Mouse (Mus musculus): ENCODE measurements at regions not wholly inside any gene's neighbourhood (a gene's known extent, or its start where the extent isn't known, plus 50 kb on each side); places are given as distances from the start of the nearest gene placed in this dataset.
A peak's percentile ranks its signal among the peaks of the same experiment; 100 is the strongest.

DNA sequence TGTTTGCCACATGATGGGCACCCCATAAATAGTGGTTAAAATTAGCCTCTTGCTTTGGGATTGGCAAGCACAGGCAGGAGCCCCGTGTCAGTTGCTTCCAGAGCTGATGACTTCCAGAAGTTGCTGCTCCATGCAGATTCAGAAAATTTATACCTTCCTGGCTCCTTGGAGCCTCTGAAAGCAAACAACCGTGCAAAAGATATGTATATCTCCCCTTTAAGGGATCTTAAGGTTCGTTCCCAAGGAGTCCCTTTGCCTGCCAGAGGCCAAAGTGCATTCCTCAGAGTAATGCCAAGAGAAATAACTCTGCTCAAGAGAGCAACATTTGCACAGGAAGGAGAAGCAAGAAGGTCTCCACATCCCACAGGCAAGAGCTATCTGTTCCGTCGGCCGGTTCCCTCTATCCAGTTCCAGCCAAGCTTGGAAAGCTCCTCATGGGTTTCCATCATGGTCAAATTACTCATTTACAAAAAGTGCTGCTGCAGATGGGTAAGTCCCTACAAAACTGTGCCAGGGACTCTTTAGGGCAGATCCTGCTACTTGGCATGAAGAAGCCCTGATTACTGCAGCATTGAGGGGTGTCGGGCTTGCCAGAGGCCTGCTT is 608.4 kb upstream of the Cdh5 start:
- no peak for DNase-seq (ENCODE audit: low spot score in 2 of 2)

DNA sequence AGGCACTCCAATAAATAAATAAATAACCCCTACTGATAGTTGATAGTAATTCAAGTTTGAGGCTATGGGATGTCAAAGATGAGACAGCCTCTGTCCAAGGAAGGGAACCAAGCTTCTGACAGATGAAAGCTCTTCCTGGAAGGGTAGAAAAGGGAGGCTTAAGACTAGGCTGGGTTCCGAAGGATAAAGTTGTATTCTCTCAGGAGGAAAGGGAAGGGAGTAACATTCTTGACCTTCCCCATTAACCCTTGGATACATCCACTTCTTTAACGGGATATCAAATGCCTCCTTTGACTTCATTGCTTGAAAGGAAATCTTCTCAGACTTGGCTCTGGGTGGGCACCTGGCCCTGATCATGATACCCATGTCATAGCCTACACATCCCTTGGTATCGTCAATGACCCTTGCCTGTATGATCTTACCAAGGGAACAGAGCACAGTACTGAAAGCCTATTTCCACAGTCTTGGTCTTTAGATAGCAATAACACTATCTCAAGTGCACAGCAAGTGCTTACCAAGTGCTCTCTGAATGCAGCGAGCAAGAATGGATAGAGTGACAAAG is 607.4 kb upstream of the Cdh5 start:
- no peak for DNase-seq (ENCODE audit: low spot score in 2 of 2)

DNA sequence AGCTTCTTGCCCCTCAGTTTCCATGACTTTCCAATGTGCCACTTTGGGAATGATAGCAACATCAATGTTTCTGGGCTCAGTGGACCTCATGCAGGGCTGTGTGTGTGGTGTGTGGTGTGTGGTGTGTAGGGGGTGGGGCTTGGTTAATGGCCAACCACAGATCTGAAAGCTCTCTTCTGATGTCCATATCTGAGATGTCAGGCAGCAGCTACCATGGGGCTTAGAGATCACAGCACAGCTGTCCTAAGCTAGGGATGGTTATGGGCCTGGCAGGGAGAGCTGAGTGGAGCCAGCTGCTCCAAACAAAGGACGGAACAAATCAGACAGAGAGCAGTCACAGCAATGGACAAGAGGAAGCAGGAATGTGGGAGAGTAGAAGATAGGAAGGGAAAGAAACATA is 606.8 kb upstream of the Cdh5 start:
- no peak for DNase-seq (ENCODE audit: low spot score in 2 of 2)

DNA sequence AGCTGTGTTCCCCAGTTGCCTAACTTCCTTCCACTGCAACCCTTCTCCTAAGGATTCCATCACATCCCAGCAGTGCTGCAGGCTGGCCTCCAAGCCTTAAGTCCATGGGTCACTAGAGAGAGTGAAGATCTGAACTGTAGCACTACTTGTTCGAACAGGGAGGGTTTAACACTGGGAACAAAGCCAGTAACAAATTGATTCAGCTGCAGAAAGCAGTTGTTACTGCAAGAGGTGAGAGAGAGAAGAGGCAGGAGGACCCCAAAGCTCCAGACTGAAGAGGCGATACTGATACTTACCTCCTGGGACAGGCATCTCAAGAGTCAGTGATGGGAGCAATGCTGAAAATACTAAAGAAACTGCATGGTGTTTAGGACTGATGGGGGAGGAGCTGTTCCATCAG is 600.1 kb upstream of the Cdh5 start:
- DNase-seq (ENCODE audit: low spot score in 2 of 2), result no peak

DNA sequence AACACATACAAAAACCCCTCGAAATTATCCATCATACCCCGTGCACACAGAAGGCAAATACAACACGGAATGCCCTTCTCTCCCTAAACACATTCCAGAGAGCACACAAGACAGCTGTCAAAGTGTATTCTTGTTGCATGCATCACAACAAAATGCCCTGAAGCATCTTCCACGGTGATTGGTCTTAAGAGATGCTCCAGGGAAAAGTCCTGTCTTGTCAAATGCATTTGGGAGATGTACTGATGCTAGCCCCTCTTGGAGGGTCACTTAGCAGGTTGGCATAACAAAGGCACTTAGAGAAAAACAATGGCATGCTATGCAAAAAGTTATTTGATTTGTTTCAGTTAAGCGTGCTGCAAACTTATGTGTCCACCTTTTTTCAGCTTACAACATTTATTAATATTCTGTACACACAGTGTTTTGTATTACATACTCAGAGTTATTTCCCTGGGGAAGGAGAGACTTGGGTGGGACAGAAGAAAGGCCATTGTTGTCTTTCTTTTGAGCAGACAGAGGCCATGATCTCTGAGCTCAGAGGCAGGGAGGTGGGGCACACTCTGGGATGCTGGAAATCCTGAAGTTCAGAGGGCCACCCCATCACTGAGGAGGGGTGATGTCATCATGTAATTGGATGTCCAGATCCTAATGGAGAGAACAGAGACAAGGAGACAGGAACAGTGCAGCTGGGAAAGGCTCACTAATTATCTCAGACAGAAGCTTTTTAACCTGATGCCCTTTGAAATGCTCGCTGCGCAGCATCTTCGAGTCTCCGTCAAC is 598.2 kb upstream of the Cdh5 start:
- no peak for DNase-seq (ENCODE audit: low spot score in 2 of 2)

DNA sequence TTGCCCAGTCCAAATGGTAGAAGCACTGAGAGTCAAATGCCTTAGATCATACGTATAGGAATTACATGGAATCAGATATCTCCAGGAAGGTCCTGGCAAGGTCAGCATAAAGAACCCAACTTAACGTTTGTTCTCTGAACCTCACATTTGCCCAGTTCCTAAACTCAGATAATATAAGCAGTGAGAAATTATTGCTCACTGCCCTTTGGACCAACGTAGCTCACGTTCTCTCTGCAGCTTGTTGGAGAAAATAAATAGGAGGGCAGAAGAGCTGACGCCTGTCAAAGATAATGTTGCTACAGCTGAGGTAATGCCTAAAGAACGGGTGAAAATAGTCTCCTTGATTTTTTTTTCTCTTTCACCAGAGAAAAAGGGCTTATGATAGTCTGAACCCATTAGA is 595.1 kb upstream of the Cdh5 start:
- no peak for DNase-seq (ENCODE audit: low spot score in 2 of 2)

DNA sequence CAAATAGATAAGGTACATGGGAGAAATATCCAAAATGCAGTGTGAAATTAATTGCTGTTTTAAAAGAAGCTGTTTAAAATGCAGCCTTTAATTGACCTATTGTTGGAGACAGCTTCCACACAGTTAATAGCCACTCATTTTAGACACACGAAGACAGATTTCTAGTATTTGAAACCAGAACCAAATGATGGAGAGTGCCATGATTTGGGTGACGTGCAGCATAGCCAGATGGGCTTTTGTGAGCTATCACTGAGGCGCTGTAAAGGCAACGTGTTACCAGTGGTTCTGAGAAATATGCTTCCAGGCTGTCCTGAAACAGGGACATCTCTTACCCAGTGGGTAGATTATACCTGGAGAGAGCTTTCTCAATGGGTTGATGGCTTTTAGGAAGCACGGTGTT is 594.4 kb upstream of the Cdh5 start:
- no peak for DNase-seq (ENCODE audit: low spot score in 2 of 2)

DNA sequence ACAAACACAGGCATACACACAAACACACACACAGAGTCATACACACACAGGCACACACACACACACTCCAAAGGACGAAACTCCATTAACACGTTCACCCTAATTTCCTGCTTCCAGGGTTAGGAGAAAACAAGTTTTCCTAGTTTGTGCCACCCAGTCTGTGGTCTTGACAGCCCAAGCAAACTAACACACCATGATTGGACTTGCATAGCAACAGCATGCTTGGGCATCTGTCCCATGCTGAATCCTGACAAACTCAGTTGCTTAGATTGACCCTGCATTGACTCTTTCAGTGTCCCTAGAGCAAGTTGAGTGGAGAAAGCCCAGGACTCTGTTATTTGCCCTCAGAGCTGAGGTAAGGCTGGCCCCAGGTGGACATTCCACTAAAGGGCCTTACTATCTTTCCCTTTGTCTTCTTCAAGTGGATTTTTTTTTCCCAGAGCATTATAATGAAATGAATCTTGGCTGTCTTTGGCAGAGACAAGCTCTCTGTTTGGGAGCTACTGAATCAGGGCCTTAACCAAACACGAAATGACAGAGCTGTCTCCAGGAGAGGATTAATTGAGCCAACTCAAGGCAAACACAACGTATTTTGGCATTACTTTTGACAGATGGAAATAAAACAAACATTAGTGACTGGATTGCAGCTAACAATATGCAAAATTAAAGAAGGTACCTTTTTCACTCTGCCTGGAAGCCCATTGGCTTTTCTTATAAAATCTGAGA is 581.1 kb upstream of the Cdh5 start:
- DNase-seq (ENCODE audit: low spot score in 2 of 2), result no peak

DNA sequence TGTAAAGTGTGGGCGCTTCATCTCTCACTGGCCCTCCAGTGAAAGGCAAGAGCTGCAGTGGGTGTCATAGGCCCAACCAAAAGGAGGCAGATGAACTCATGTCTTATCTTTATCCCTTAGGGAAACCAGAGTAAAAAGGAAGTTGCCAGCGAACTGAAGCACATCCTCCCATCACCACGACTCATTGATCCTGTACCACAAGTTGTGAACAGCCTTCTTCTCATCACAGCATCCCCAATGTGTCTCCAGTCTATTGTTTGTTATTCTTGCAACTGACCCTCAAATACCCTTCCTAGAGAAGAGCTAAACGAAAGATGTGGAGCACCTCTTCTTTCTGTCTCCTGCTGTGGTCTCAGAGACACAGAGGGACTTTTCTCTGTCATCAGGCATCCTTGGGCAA is 570.5 kb upstream of the Cdh5 start:
- no peak for DNase-seq (ENCODE audit: low spot score in 2 of 2)

DNA sequence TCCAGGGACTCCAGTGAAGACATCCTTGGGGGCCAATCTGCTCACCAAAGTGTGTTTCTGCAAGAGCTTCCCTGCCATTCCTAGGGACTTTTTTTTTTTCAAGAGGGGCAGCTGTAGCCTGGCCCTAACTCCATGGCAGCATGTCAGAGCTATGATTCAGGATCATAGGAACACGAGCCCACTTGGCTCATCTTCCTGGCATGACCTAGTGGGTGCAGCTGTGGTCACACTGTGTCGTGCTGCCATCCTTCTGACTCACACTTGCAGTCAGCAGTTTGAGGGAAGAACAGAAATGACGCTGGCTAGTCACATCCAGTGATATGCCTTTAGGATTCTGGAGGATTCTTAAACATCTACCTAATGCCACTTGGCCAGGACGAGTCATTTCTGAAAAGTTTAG is 566.5 kb upstream of the Cdh5 start:
- DNase-seq (ENCODE audit: low spot score in 2 of 2), result no peak

DNA sequence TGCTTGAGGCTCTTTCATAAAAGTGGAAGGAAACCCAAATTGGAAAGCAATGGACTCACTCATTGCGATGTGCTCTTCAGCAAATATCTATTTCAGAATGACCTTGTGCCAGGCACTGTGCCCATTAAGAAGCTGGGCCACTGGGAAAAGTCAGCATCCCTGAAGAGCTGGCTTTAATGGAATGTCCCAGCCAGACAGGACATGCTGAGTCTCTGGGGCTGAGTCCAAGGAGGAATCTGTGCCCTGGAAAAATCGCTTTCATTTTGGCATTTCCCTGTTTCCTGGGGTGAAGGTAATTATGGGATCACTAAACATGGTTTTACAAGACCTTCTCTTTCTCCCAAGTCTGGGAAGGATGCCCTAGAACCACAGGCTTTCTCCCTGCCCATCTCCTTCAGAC is 564.6 kb upstream of the Cdh5 start:
- DNase-seq (ENCODE audit: low spot score in 2 of 2), result no peak

DNA sequence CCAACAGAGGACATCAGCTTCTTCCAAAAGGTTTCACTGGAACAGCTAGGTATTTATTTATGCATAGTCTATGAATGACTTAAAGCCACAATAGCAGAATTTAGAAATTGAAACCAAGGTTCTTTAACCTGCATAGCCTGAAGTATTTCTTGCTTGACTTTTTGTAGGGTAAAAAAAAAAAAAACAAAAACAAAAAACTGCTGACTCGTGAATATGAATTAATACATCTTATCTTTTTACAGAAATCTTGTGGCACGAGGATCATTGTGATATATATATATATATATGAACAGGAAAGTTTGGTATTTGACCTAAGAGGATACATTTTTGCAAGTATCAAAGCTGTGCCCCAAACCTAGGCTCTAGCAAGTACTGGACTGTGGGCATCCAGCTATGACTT is 559.5 kb upstream of the Cdh5 start:
- DNase-seq (ENCODE audit: low spot score in 2 of 2), result no peak

DNA sequence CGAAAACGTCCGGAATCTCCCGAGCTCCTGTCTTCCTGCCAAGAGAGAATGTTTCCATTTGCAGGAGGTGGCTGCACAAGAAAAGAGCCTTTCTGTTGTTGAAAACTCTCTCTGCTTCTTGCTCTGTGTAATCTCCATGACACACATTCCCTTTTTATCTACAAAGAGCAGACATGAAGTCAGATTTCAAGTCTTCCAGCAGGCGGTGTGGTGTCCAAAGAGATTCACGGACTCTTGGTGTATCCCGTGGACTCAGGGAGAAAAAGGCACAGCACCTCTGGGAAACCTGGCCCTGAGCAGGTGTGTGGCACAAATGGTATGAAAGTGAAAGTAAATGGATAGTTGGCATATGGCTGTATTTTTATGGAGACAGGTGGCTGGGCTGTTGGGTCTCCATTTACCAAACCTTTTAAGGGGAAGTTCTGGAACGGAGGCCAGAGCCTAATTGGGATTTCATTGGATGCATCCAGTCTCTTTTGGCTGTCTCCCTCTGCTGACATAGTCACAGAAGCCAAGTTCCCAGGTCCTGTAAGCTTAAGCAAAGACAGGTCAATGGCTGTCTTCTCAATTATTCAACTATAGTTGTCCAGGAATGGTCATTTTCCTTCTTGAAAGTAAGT is 549.4 kb upstream of the Cdh5 start:
- no peak for DNase-seq (ENCODE audit: low spot score in 2 of 2)

DNA sequence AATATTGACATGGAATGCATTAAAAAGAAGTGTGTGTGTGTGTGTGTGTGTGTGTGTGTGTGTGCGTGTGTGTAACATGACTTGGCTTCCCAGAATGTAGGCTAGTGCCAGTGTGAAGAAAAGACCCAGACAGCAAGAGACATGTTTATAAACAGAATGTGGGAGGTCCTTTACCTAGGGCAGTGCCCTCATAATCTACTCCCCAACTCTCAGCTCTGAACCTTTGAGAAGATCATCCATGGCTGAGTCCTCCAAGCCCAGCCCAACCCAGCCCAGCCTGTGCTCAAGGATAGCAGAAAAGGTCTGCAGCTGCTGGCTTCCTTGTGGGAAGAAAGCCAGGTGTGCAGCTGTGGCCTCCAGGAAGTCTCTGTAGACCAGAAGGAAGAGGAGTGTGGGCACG is 539.8 kb upstream of the Cdh5 start:
- DNase-seq (ENCODE audit: low spot score in 2 of 2), result no peak

DNA sequence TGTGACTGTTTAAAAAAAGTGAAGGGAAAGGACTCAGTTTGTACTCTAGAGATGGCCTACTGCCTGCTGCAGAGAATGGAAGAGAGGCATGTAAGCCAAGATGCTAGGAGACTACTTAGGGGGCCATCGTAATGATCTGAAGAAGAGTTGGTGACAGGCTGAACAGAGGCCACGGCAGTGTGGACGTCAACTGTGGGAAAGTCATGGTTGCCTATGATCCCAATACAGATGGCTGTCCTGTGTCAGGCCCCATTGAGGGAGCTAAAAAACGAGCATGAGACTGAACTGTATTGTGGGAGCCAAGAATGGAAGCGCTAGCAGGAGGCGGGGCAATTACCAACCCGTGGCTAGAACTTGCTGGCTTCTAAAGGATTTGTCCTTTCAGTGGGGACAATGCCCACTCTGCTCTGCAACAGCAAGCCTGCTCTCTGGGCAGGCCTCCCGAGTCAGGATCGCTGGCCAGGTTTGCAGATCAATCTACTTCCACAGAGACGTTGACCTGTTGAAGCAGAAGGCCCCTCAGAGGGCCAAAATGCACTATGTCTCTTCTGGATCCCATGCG is 530.5 kb upstream of the Cdh5 start:
- no peak for DNase-seq (ENCODE audit: low spot score in 2 of 2)

DNA sequence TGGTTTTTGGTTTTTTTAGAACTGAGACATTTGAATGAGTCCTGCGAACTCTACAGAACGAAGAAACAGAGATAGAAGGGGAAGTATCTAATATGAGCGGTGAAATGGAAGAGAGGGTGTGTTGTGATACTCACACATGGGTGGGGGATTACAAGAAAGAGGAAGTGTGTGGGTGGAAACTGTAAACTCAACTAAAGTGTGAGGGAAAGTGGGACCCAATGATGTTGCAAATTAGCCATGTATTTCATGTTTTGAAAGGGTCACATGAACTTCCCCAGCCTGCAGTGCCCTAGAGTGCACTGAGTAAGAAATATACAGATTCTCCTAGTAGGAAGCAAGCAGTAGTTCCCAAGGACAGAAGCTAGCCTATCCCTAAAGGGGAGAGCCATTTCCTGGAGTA is 524.3 kb upstream of the Cdh5 start:
- DNase-seq (ENCODE audit: low spot score in 2 of 2), result peak in 1 of 2 experiments; percentile 3

DNA sequence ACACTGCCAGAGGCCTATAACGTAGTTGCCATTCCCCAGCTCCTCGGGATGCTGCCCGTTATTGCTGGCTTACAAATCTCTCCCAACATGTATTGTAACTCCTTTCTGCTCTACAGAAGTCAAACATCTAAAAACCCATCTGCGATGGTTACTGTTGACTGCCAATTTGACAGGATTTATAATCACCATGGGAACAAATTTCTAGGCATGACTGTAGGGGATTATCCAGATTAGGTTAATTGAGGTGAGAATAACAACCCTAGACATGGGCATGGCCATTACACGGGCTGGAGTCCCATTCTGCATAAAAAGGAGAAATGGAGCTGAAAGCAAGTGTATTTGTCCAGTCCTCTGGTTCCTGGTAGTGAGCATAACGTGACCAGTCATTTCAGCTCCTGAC is 523.4 kb upstream of the Cdh5 start:
- no peak for DNase-seq (ENCODE audit: low spot score in 2 of 2)

DNA sequence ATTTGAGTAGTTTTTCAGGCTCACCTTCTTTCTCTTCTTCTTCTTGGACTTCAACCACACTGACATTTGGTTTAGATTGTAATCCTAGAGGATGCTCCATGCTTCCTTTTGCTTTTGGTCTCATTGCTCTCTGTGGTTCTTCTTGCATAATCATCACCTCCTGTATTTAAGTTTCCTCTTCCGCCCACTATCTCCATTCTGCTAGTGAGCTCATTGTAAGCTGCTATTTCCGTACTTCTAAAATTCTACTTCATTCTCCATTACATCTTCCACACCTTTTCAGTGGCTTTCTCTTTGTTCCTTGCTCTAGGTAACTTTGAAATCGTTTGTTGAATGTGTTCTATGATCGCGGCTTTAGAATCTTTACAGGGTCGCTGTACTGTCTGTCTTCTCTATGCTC is 493.1 kb upstream of the Cdh5 start:
- no peak for DNase-seq (ENCODE audit: low spot score in 2 of 2)

DNA sequence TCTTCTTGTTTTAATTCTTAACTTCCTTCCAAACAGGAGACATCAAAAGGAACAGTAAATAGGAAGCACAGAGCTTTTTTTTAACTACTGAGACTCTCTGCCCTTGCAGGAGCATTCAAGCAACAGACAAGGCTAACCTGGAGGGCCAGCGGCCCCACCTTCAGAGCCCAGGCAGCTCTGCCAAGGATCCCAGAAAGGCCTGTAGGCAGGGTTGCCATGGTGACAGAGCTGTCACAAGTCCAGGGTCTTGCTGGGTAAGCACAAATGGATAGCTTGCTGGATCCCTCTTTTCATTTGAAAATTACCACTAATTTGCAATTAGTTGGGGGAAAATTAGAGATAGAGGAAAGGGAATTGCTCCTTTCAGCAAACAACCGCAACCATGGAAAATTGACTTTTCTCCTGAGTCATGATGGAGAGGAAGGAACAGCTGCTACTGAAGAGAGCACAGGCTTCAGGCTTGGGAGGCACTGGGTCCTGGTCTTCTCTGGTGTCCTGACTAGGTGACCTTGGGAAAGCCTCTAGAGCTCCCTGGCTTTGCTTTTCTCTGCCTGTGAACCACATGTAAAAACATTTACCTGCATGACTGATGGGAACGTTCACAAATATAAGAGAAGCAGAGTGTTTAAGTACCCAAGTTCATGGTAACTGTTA is 477.5 kb upstream of the Cdh5 start:
- no peak for DNase-seq (ENCODE audit: low spot score in 2 of 2)

DNA sequence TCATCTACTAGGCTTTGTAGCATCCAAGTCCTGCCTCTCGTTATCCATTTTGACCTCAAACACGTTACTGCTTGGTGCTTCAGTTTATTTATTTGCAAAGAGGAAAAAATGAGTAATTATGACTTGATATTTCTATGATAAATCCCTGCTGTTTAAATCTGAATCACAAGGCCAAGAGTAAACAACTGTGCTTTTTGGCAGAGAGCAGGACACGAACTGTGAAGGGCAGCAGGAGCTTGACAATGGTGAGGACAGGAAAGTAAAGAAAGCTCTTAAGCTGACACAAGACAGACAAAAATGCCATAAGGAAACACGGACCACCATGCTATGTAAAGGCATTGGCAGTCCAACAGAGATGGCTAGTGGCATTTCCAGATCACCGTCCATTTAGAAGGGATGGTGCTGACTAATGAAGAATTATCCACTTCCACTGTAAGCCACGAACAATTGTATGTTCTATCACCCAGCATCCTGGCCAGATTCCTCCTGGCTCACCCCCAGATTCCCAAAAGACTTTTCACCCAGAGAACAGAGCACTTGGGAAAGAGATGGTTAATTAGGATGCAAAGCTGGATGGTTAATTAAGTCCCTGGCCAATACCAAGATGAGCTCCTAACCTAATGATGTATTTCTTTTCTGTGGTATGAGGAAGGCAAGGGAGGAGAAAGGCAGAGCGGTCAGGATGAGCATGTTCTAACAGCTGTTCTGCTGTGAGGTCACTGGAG is 476.1 kb upstream of the Cdh5 start:
- DNase-seq (ENCODE audit: low spot score in 2 of 2), result no peak

DNA sequence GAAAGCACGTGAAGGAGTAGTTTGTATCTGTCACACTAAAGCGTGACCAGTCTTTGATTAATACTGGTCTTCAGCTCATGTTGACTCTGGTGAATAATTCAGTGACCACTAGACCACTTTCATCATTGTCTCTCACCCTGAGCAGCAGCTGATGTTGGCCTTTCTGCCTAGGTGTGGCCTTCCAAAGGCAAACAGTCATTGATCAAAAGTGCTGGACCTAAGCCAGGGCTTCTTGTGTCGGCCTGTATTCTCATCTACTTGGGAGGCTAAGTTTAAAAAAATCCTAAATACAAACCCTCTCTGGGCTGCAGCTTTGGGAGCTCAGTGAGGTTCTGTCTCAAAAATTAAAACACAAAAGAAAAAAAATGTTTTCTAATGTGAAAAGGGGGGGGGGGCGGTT is 475.0 kb upstream of the Cdh5 start:
- no peak for DNase-seq (ENCODE audit: low spot score in 2 of 2)

Measured in spleen, postnatal 36 days (tissue).